Mouse (Mus musculus) CH12.LX (cell line): ENCODE data around the gene Frrs1.

Experiments used
- BHLHE40 ChIP-seq: IDR thresholded peaks from 2 replicates; pipeline ENCODE4 v1.6.1; 2011; ENCODE audit warnings: mild to moderate bottlenecking, low read depth, low read length, improper control_type of control experiment
- EP300 ChIP-seq: IDR thresholded peaks from 2 replicates; pipeline ENCODE4 v1.6.1; 2011; ENCODE audit warnings: low read length, improper control_type of control experiment
- GABPA ChIP-seq: IDR thresholded peaks from 2 replicates; pipeline ENCODE4 v1.6.1; 2012; ENCODE audit warnings: low read depth, low read length, improper control_type of control experiment, inconsistent platforms; ENCODE audit not compliant: insufficient replicate concordance
- IRF4 ChIP-seq: IDR thresholded peaks from 2 replicates; pipeline ENCODE4 v1.6.1; 2014; ENCODE audit warnings: low read depth, mild to moderate bottlenecking, inconsistent platforms, low read length, improper control_type of control experiment
- JUN ChIP-seq: IDR thresholded peaks from 2 replicates; pipeline ENCODE4 v1.6.1; 2011; ENCODE audit warnings: low read depth, mild to moderate bottlenecking, low read length, improper control_type of control experiment, moderate library complexity; ENCODE audit not compliant: insufficient read depth
- MAFK ChIP-seq: IDR thresholded peaks from 2 replicates; pipeline ENCODE4 v1.6.1; 2011; ENCODE audit warnings: low read length, improper control_type of control experiment; ENCODE audit not compliant: insufficient replicate concordance
- MAX ChIP-seq: IDR thresholded peaks from 2 replicates; pipeline ENCODE4 v1.6.1; 2011; ENCODE audit warnings: low read length, improper control_type of control experiment
- POLR2AphosphoS2 ChIP-seq: IDR thresholded peaks from 2 replicates; pipeline ENCODE4 v1.6.1; 2011; ENCODE audit warnings: low read depth, low read length, improper control_type of control experiment
- RAD21 ChIP-seq: IDR thresholded peaks from 2 replicates; pipeline ENCODE4 v1.6.1; 2011; ENCODE audit warnings: low read depth, mild to moderate bottlenecking, low read length, improper control_type of control experiment, moderate library complexity
- SMC3 ChIP-seq: IDR thresholded peaks from 2 replicates; pipeline ENCODE4 v1.6.1; 2011; ENCODE audit warnings: low read depth, low read length, improper control_type of control experiment
- USF1 ChIP-seq: IDR thresholded peaks from 2 replicates; pipeline ENCODE4 v1.6.1; 2014; ENCODE audit warnings: low read depth, mild to moderate bottlenecking, inconsistent platforms, low read length, improper control_type of control experiment
- ZC3H11A ChIP-seq: IDR thresholded peaks from 2 replicates; pipeline ENCODE4 v1.6.1; 2012; ENCODE audit warnings: low read depth, mild to moderate bottlenecking, inconsistent platforms, low read length, improper control_type of control experiment
- ZMIZ1 ChIP-seq: IDR thresholded peaks from 2 replicates; pipeline ENCODE4 v1.6.1; 2012; ENCODE audit warnings: low read depth, mild to moderate bottlenecking, inconsistent platforms, low read length, improper control_type of control experiment
- ZNF384 ChIP-seq: IDR thresholded peaks from 2 replicates; pipeline ENCODE4 v1.6.1; 2012; ENCODE audit warnings: low read depth, low read length, improper control_type of control experiment, inconsistent platforms

GRCm38 (mm10) chr3:116834241-116834640 lies 25.0 kb upstream of the Frrs1 start:
- TF ChIP-seq ZNF384 = no peak
- no peak for TF ChIP-seq EP300
- no peak for TF ChIP-seq BHLHE40
- no peak for TF ChIP-seq USF1
- no peak for TF ChIP-seq GABPA
- no peak for TF ChIP-seq IRF4
- TF ChIP-seq MAX = no peak
- TF ChIP-seq ZMIZ1 = no peak
- TF ChIP-seq SMC3 = no peak
- no peak for TF ChIP-seq RAD21
- no peak for TF ChIP-seq POLR2AphosphoS2
- TF ChIP-seq JUN = no peak
- TF ChIP-seq ZC3H11A = no peak
- no peak for TF ChIP-seq MAFK
